Mouse (Mus musculus): ENCODE data around the gene Adamts13.

DNA sequence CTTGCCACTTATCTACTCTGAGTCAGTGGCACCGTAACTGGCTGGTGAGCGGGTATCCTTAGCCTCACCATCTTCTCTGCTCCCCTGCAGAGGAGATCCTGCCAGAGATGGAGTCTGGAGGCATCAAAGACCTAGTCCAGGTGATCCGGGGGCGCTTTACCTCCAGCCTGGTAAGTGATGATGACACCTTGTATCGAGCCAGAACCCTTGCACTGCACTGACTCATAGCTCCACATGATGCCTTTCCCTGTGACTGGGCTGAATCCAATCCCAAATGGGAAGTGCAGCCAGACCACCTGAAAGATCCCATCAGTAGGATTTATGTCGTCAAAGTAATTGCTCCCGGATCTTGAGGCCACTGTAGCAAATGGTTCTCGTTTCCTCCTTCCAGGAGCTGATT lies 20.4 kb upstream of the Adamts13 start:
- TF ChIP-seq EP300 (IDR thresholded peaks at IDR 0.05; ENCODE audit: low read depth) (no peak), CTCF (IDR thresholded peaks at IDR 0.05; ENCODE audit: low read depth) (no peak)

All from heart, postnatal 0 days (tissue).